Mouse (Mus musculus) ES-Bruce4 (cell line): ENCODE measurements around the gene Ttc7b. TPM values are rescaled to one million over a fixed set of nuclear protein-coding genes. Genes with fewer than 3 reads are reported as not detected.

Source experiments
- H3K27ac ChIP-seq: 2 replicates; pipeline ENCODE4 v1.5.1; 2012; ENCODE audit warnings: low read length, inconsistent platforms; ENCODE audit not compliant: insufficient read depth
- H3K27me3 ChIP-seq: 2 replicates; pipeline ENCODE4 v1.6.1; 2012; ENCODE audit warnings: mild to moderate bottlenecking, low read length, inconsistent platforms; ENCODE audit not compliant: control insufficient read depth, poor library complexity, insufficient read depth, severe bottlenecking
- H3K36me3 ChIP-seq: 2 replicates; pipeline ENCODE4 v1.6.1; 2012; ENCODE audit warnings: inconsistent platforms, mild to moderate bottlenecking, low read length, moderate library complexity; ENCODE audit not compliant: control insufficient read depth, poor library complexity, insufficient read depth, severe bottlenecking
- H3K4me1 ChIP-seq: one replicate; pipeline ENCODE4 v1.8.1; 2011; ENCODE audit warnings: low read length; ENCODE audit not compliant: control insufficient read depth, insufficient read depth
- H3K4me3 ChIP-seq: 2 replicates; pipeline ENCODE4 v1.5.1; 2011; ENCODE audit warnings: low read depth, mild to moderate bottlenecking, low read length
- H3K9ac ChIP-seq: 2 replicates; pipeline ENCODE4 v1.6.1; 2012; ENCODE audit warnings: low read depth, mild to moderate bottlenecking, inconsistent platforms; ENCODE audit not compliant: poor library complexity, severe bottlenecking
- H3K9me3 ChIP-seq: replicated peaks from 2 replicates; pipeline ENCODE4 v1.6.1; 2012; ENCODE audit warnings: mild to moderate bottlenecking, low read length, inconsistent platforms; ENCODE audit not compliant: control insufficient read depth, poor library complexity, insufficient read depth, severe bottlenecking
- CTCF ChIP-seq: IDR thresholded peaks from one replicate; pipeline ENCODE4 v1.8.1; 2011; ENCODE audit warnings: low read depth, low read length
- EP300 ChIP-seq: IDR thresholded peaks from 2 replicates; pipeline ENCODE4 v1.6.1; 2011; ENCODE audit warnings: low read depth, low read length; ENCODE audit not compliant: insufficient read depth
- POLR2A ChIP-seq: IDR thresholded peaks from one replicate; pipeline ENCODE4 v1.8.1; 2011; ENCODE audit warnings: low read length; ENCODE audit not compliant: insufficient read depth
- polyA plus RNA-seq: library from polyadenylated mRNA; stranded (reverse); fragments of >200 nt; gene quantifications from 2 replicates; pipeline ENCODE4 v1.2.4, GENCODE M21; 2011; ENCODE audit warnings: low read depth; ENCODE audit not compliant: missing spikeins, insufficient read depth, insufficient read length

The Ttc7b gene
- polyA plus RNA-seq, 1 experiment = 61.1 TPM

DNA sequence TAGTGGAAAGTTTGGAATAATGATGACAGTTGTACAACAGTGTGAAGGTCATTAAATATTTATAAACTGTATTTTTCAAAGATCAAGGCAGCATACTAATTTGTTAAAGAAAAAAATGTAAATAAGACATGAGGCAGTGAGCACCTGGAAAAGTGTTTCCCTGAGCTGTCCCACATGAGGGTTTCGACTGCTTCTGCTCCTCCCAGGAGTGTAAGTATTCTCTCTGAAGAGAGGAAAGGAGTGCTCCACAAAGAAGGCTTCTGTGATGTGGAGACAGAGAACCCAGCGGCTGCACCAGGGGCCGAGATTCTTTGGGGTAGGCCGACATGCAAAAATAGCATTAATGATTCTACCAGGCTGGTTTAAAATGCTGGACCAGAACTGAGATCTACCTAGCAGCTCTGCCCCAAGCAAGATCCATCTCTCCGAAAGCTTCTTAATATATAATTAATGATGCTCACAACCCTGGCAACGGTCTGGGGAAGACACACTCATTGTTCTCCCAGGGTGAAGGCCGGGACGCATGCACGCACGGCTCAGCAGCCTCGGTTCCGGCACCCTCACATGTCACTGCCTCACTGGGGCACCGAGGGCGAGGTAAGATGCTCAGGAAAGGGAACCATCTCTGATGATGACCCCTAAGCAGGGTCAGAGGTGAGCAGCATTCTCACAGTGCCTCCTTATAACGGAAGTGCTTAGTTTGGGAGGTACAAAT, 123.0 kb downstream of the Ttc7b start:
- Histone ChIP-seq H3K4me3 (no peak overlapping the region), H3K9ac (no peak overlapping the region), H3K36me3 (peaks cover 2% of the 10 kb centered on the region; the same call in 1 of the 2 replicates), H3K27ac (no peak overlapping the region), H3K27me3 (no peaks in the 10 kb centered on the region), H3K4me1 (no peaks in the 10 kb centered on the region), H3K9me3 (no peaks in the 10 kb centered on the region)
- TF ChIP-seq EP300 (no peak), CTCF (no peak)

GRCm38 (mm10) chr12:100396806-100397205, 123.8 kb downstream of the Ttc7b start:
- Histone ChIP-seq H3K27ac (no peak overlapping the region), H3K36me3 (no peaks in the 10 kb centered on the region; the same call in 1 of the 2 replicates), H3K4me3 (no peak overlapping the region)

GRCm38 (mm10) chr12:100393532-100393931, 127.1 kb downstream of the Ttc7b start:
- H3K9ac ChIP-seq = no peak overlapping the region
- no peaks in the 10 kb centered on the region; the same call in 1 of the 2 replicates for H3K36me3 ChIP-seq
- no peak overlapping the region for H3K27ac ChIP-seq
- TF ChIP-seq CTCF (no peak), EP300 (no peak), POLR2A (no peak)
- no peaks in the 10 kb centered on the region for H3K9me3 ChIP-seq
- no peaks in the 10 kb centered on the region for H3K27me3 ChIP-seq
- no peak overlapping the region for H3K4me3 ChIP-seq
- H3K4me1 ChIP-seq = no peaks in the 10 kb centered on the region

More at GRCm38 (mm10) chr12:100396806-100397205, 123.8 kb downstream of the Ttc7b start:
- no peak for TF ChIP-seq EP300
- no peak for TF ChIP-seq CTCF
- no peak for TF ChIP-seq POLR2A
- no peaks in the 10 kb centered on the region for H3K9me3 ChIP-seq
- H3K27me3 ChIP-seq = no peaks in the 10 kb centered on the region
- no peak overlapping the region for H3K9ac ChIP-seq
- no peaks in the 10 kb centered on the region for H3K4me1 ChIP-seq

- Histone ChIP-seq H3K4me3 (no peak overlapping the region), H3K4me1 (no peaks in the 10 kb centered on the region), H3K27me3 (no peaks in the 10 kb centered on the region), H3K36me3 (no peaks in the 10 kb centered on the region; the same call in 1 of the 2 replicates), H3K27ac (no peak overlapping the region), H3K9me3 (no peaks in the 10 kb centered on the region), H3K9ac (no peak overlapping the region)
- TF ChIP-seq CTCF (no peak), EP300 (no peak), POLR2A (no peak)
Observed at GRCm38 (mm10) chr12:100393109-100393508, 127.5 kb downstream of the Ttc7b start.

DNA sequence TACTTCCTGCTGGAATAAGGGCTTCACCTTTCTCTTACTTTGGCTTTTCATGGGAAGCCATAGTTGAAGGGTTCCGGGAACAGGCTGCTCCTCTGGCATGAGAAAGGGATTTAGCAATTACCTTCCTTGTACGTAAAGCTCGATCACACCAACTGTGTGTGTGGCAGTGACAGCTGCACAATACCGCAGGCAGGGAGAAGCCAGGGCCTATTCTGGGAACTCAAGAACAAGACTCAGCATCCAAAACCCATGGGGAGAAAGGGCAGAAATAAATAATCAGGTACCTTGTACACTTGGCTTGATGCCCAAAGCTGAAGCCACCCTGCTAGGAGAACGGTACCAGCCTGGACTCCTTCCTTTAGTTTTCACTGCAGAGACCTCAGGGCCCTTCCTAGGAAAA, 128.2 kb downstream of the Ttc7b start:
- Histone ChIP-seq H3K9ac (no peak overlapping the region), H3K9me3 (no peaks in the 10 kb centered on the region), H3K27me3 (no peaks in the 10 kb centered on the region), H3K4me1 (no peaks in the 10 kb centered on the region), H3K27ac (no peak overlapping the region), H3K36me3 (no peaks in the 10 kb centered on the region; the same call in 1 of the 2 replicates), H3K4me3 (no peak overlapping the region)
- no peak for TF ChIP-seq POLR2A
- TF ChIP-seq EP300 = no peak
- TF ChIP-seq CTCF = no peak

- TF ChIP-seq CTCF (no peak), EP300 (no peak), POLR2A (no peak)
- Histone ChIP-seq H3K27ac (no peak overlapping the region), H3K4me3 (no peak overlapping the region), H3K9ac (no peak overlapping the region), H3K27me3 (no peaks in the 10 kb centered on the region), H3K4me1 (no peaks in the 10 kb centered on the region), H3K36me3 (no peaks in the 10 kb centered on the region; the same call in 1 of the 2 replicates), H3K9me3 (no peaks in the 10 kb centered on the region)
Observed at GRCm38 (mm10) chr12:100391890-100392289, 128.7 kb downstream of the Ttc7b start.
